Mouse (Mus musculus) intestine, postnatal 0 days (tissue): ENCODE measurements at regions not wholly inside any gene's neighbourhood (a gene's known extent, or its start where the extent isn't known, plus 50 kb on each side); places are given as distances from the start of the nearest gene placed in this dataset.
A peak's percentile ranks its signal among the peaks of the same experiment; 100 is the strongest.

Experiments
- ATAC-seq: fragments of 200-750 bp; cut with Nextera tagmentation; 2 replicates; pipeline ENCODE4 v1.8.0; 2017; ENCODE audit warnings: mild to moderate bottlenecking, moderate TSS enrichment, moderate library complexity
- H3K27ac ChIP-seq: fragments of 300-500 bp; sonication (generic); 2 replicates; pipeline ENCODE4 v1.5.1; 2014; ENCODE audit warnings: mild to moderate bottlenecking, low read depth, low read length, moderate library complexity
- H3K27me3 ChIP-seq: fragments of 300-500 bp; sonication (generic); replicated peaks from 2 replicates; pipeline ENCODE4 v1.6.1; 2014; ENCODE audit warnings: low read length, mixed read lengths; ENCODE audit not compliant: control insufficient read depth, insufficient read depth
- H3K36me3 ChIP-seq: fragments of 300-500 bp; sonication (generic); 2 replicates; pipeline ENCODE4 v1.6.1; 2014; ENCODE audit warnings: mild to moderate bottlenecking, moderate library complexity; ENCODE audit not compliant: control insufficient read depth, insufficient read depth
- H3K4me1 ChIP-seq: fragments of 300-500 bp; sonication (generic); replicated peaks from 2 replicates; pipeline ENCODE4 v1.6.1; 2014; ENCODE audit warnings: antibody characterized with exemption, low read length, mixed read lengths; ENCODE audit not compliant: control insufficient read depth, insufficient read depth
- H3K4me2 ChIP-seq: fragments of 300-500 bp; sonication (generic); replicated peaks from 2 replicates; pipeline ENCODE4 v1.6.1; 2014; ENCODE audit warnings: low read depth, mild to moderate bottlenecking, moderate library complexity
- H3K4me3 ChIP-seq: fragments of 300-500 bp; sonication (generic); 2 replicates; pipeline ENCODE4 v1.5.1; 2014; ENCODE audit warnings: low read depth, low read length
- H3K9ac ChIP-seq: fragments of 300-500 bp; sonication (generic); 2 replicates; pipeline ENCODE4 v1.6.1; 2014; ENCODE audit warnings: mild to moderate bottlenecking, low read depth, low read length
- H3K9me3 ChIP-seq: fragments of 300-500 bp; sonication (generic); 2 replicates; pipeline ENCODE4 v1.6.1; 2016; ENCODE audit warnings: mixed run types; ENCODE audit not compliant: control insufficient read depth
- CTCF ChIP-seq: sonication (generic); IDR thresholded peaks from 2 replicates; pipeline ENCODE4 v1.5.1; 2016; ENCODE audit warnings: low read depth, mild to moderate bottlenecking, control low read depth, antibody characterized with exemption, moderate library complexity
- WGBS: fragments of 180-500 bp; shearing (Covaris S2); extraction: QIAGEN DNeasy Blood & Tissue Kit; methylation state at CpG from one replicate; pipeline ENCODE4 v1.1.7; 2014; 5-methylcytosine and 5-hydroxymethylcytosine counted together

- Histone ChIP-seq H3K9ac (no peak overlapping the region), H3K4me3 (no peak overlapping the region), H3K4me2 (no peak overlapping the region), H3K36me3 (no peaks in the 10 kb centered on the region), H3K9me3 (no peaks in the 10 kb centered on the region), H3K27ac (no peak overlapping the region), H3K4me1 (no peaks in the 10 kb centered on the region), H3K27me3 (no peaks in the 10 kb centered on the region)
- 40% methylated on average over 1 of the region's 1 CpGs for WGBS
- no peak for TF ChIP-seq CTCF
- ATAC-seq, result no peak
Measured at GRCm38 (mm10) chr16:57914506-57914905, 160.0 kb upstream of the Col8a1 start.

DNA sequence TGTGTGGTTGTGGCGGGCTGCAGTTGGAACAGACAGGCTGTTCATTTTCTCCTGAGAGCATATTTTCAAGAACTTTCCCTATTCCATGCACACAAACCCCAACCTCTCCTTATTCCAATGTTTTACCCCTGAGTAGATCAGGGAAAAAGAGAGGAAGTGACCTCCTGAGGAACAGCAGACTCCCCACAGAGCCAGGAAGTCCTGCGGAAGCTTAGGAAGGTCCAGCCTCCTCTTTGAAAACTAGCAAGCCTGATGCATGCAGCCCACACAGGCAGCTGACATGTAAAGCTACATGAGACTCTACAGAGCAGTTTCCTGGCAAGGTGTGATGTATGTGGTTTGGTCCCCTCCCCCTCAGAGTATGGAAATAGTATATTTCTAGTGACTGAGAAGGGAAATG, 160.9 kb upstream of the Col8a1 start:
- no peak for ATAC-seq
- H3K4me2 ChIP-seq, result no peak overlapping the region
- H3K9ac ChIP-seq, result no peak overlapping the region
- no peak for TF ChIP-seq CTCF
- 59% methylated on average over 2 of the region's 2 CpGs for WGBS
- H3K27me3 ChIP-seq, result no peaks in the 10 kb centered on the region
- no peaks in the 10 kb centered on the region for H3K36me3 ChIP-seq
- H3K4me3 ChIP-seq, result no peak overlapping the region
- no peak overlapping the region for H3K27ac ChIP-seq
- no peaks in the 10 kb centered on the region for H3K4me1 ChIP-seq
- H3K9me3 ChIP-seq, result no peaks in the 10 kb centered on the region

GRCm38 (mm10) chr16:57923447-57924129, 169.1 kb upstream of the Col8a1 start:
- Histone ChIP-seq H3K27ac (no peak overlapping the region), H3K9me3 (no peaks in the 10 kb centered on the region), H3K9ac (no peak overlapping the region), H3K36me3 (no peaks in the 10 kb centered on the region), H3K4me1 (no peaks in the 10 kb centered on the region), H3K4me3 (no peak overlapping the region), H3K27me3 (no peaks in the 10 kb centered on the region), H3K4me2 (no peak overlapping the region)
- TF ChIP-seq CTCF, result no peak
- peak; percentile 70 for ATAC-seq
- 48% methylated on average over 7 of the region's 7 CpGs for WGBS

DNA sequence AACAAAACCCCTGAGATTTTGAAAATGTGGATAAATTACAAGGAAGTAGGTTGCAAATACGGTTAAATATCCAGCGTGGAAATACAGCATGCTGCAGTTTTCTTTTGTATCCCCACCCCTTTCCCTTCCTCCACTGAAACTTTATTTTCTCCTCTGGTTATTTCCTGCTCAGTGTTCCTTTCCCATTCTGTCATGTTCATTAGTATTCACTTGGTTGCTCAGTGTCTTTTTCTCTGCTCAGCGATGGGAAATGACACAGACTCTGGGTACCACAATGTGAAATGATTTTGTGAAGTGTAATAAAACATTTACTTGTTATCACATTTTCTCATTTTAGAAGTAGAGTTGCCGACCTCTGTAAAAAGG, 169.6 kb upstream of the Col8a1 start:
- H3K4me3 ChIP-seq, result no peak overlapping the region
- H3K4me2 ChIP-seq, result no peak overlapping the region
- H3K9ac ChIP-seq, result no peak overlapping the region
- no peak for ATAC-seq
- H3K4me1 ChIP-seq, result no peaks in the 10 kb centered on the region
- TF ChIP-seq CTCF, result no peak
- no peaks in the 10 kb centered on the region for H3K9me3 ChIP-seq
- H3K36me3 ChIP-seq, result no peaks in the 10 kb centered on the region
- H3K27me3 ChIP-seq, result no peaks in the 10 kb centered on the region
- H3K27ac ChIP-seq, result no peak overlapping the region
- WGBS, result 63% methylated on average over 4 of the region's 4 CpGs

GRCm38 (mm10) chr16:57927816-57928215, 173.3 kb upstream of the Col8a1 start:
- Histone ChIP-seq H3K27me3 (no peaks in the 10 kb centered on the region), H3K9ac (no peak overlapping the region), H3K27ac (no peak overlapping the region), H3K4me2 (no peak overlapping the region), H3K36me3 (no peaks in the 10 kb centered on the region), H3K4me1 (no peaks in the 10 kb centered on the region), H3K4me3 (no peak overlapping the region), H3K9me3 (no peaks in the 10 kb centered on the region)
- ATAC-seq, result no peak
- TF ChIP-seq CTCF, result no peak
- 77% methylated on average over 4 of the region's 4 CpGs for WGBS

GRCm38 (mm10) chr16:57928301-57928700, 173.8 kb upstream of the Col8a1 start:
- H3K4me1 ChIP-seq, result no peaks in the 10 kb centered on the region
- ATAC-seq, result no peak
- no peaks in the 10 kb centered on the region for H3K36me3 ChIP-seq
- H3K9me3 ChIP-seq, result no peaks in the 10 kb centered on the region
- H3K27me3 ChIP-seq, result no peaks in the 10 kb centered on the region
- no peak overlapping the region for H3K27ac ChIP-seq
- no peak overlapping the region for H3K9ac ChIP-seq
- H3K4me3 ChIP-seq, result no peak overlapping the region
- 36% methylated on average over 4 of the region's 4 CpGs for WGBS
- no peak for TF ChIP-seq CTCF
- H3K4me2 ChIP-seq, result no peak overlapping the region
